Mouse (Mus musculus): Measurements from ENCODE around the gene Cd302.

DNA sequence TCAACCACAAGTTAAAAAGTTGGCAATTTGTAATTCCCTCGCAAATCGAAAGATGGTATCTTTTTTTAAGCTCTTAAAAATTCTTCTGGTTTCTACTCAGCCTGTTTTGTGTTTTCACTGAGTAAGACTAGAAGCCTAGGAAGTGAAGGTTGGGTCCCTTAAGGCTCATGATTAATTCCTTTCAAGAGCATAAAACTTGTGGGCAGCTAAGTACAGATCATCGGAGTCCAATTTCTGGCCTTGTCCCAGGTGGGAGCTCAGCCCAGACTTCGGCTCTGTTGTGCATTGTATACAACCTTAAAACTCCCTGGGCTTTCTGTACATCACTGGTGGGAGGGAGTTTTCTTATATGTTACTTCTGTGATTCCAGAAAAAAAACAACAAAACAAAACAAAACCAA, 19.5 kb upstream of the Cd302 start:
- TF ChIP-seq E2F4 (IDR thresholded peaks at IDR 0.05; ENCODE audit: insufficient replicate concordance, low read depth, low read length) (no peak), CTCF (conservative IDR thresholded peaks at IDR 0.05 in 1 of 2, IDR thresholded peaks at IDR 0.05 in 1 of 2; ENCODE audit: low read depth in 2 of 2, low read length in 2 of 2) (no peak), ELF1 (IDR thresholded peaks at IDR 0.05; ENCODE audit: low read depth, low read length) (no peak), GABPA (IDR thresholded peaks at IDR 0.05; ENCODE audit: insufficient replicate concordance, low read depth, low read length) (no peak), NELFE (IDR thresholded peaks at IDR 0.05; ENCODE audit: low read depth, low read length) (no peak), CHD2 (IDR thresholded peaks at IDR 0.05; ENCODE audit: low read length) (no peak)

Measured in CH12.LX (cell line).